Mouse (Mus musculus) heart, postnatal 14 days (tissue): ENCODE measurements around the gene Prdm11. TPM values are rescaled to one million over a fixed set of nuclear protein-coding genes. Genes with fewer than 3 reads are reported as not detected.
A peak's percentile ranks its signal among the peaks of the same experiment; 100 is the strongest.

Experiments
- DNase-seq, 2 experiments: peaks; one replicate each; pipeline ENCODE4 v3.0.0; 2021 to 2022
- intact Hi-C: fragments of 180-260 bp; cut with DNase I; formaldehyde crosslinking; loops from one replicate; pipeline ENCODE4 v1.15.1; 2025
- total RNA-seq, 2 experiments: library from RNA; stranded (reverse); gene quantifications; 2 replicates each; pipeline ENCODE4 v1.2.3; 2021

Prdm11 gene
- total RNA-seq, 2 experiments from 2014 or later, result 19.4 to 20.5 TPM

- intact Hi-C loops, result no loop called here
- DNase-seq, result peak in 1 of 2 experiments; percentile 35
Measured at GRCm38 (mm10) chr2:93015041-93015440, 30.9 kb downstream of the Prdm11 start.

- DNase-seq, result peak; percentile 40 to 52
- intact Hi-C loops, result no loop called here
Measured at GRCm38 (mm10) chr2:93014093-93014937, 31.7 kb downstream of the Prdm11 start.

- DNase-seq, result no peak
- intact Hi-C loops, result no loop called here
Measured at GRCm38 (mm10) chr2:93013415-93014092, 32.4 kb downstream of the Prdm11 start.

GRCm38 (mm10) chr2:93012976-93013375 lies 33.0 kb downstream of the Prdm11 start:
- DNase-seq, result no peak
- intact Hi-C loops, result no loop called here

GRCm38 (mm10) chr2:93011933-93012332 lies 34.0 kb downstream of the Prdm11 start:
- no peak for DNase-seq
- intact Hi-C loops, result no loop called here

GRCm38 (mm10) chr2:93011465-93011864 lies 34.5 kb downstream of the Prdm11 start:
- intact Hi-C loops, result no loop called here
- no peak for DNase-seq

- intact Hi-C loops, result no loop called here
- DNase-seq, result no peak
Measured at GRCm38 (mm10) chr2:93007967-93008685, 37.8 kb downstream of the Prdm11 start.

GRCm38 (mm10) chr2:93005028-93005427 lies 40.9 kb downstream of the Prdm11 start:
- DNase-seq, result no peak
- intact Hi-C loops, result no loop called here

- intact Hi-C loops, result no loop called here
- peak; percentile 40 to 44 for DNase-seq
Measured at GRCm38 (mm10) chr2:92991976-92992375, 54.0 kb downstream of the Prdm11 start.

- intact Hi-C loops, result loop anchor here (5.0 kb wide), 2 partner anchors 38 to 58 kb away; partner anchors contain the start of gene Prdm11
- DNase-seq, result no peak
Measured at GRCm38 (mm10) chr2:92989593-92989992, 56.4 kb downstream of the Prdm11 start.

GRCm38 (mm10) chr2:92987901-92988631 lies 57.9 kb downstream of the Prdm11 start:
- peak; percentile 87 to 88 for DNase-seq
- intact Hi-C loops, result loop anchor here (5.0 kb wide), 2 partner anchors 39 to 59 kb away; partner anchors contain the start of gene Prdm11

- DNase-seq, result peak in 1 of 2 experiments; percentile 23
- intact Hi-C loops, result loop anchor here (5.0 kb wide), 2 partner anchors 40 to 60 kb away; partner anchors contain the start of gene Prdm11
Measured at GRCm38 (mm10) chr2:92987108-92987618, 58.8 kb downstream of the Prdm11 start.

GRCm38 (mm10) chr2:92985600-92985999 lies 60.4 kb downstream of the Prdm11 start:
- DNase-seq, result no peak
- intact Hi-C loops, result loop anchor here (5.0 kb wide), 2 partner anchors 42 to 62 kb away; partner anchors contain the start of gene Prdm11

GRCm38 (mm10) chr2:92985171-92985570 lies 60.8 kb downstream of the Prdm11 start:
- no peak for DNase-seq
- intact Hi-C loops, result loop anchor here (5.0 kb wide), 2 partner anchors 42 to 62 kb away; partner anchors contain the start of gene Prdm11

- intact Hi-C loops, result loop anchor here (5.0 kb wide), 2 partner anchors 43 to 63 kb away; partner anchors contain the start of gene Prdm11
- DNase-seq, result no peak
Measured at GRCm38 (mm10) chr2:92984321-92985108, 61.5 kb downstream of the Prdm11 start.

- DNase-seq, result no peak
- intact Hi-C loops, result no loop called here
Measured at GRCm38 (mm10) chr2:92983273-92983620, 62.7 kb downstream of the Prdm11 start.

GRCm38 (mm10) chr2:92982591-92983272 lies 63.2 kb downstream of the Prdm11 start:
- no peak for DNase-seq
- intact Hi-C loops, result no loop called here

GRCm38 (mm10) chr2:92980165-92980564 lies 65.8 kb downstream of the Prdm11 start:
- intact Hi-C loops, result no loop called here
- DNase-seq, result no peak
